Mouse (Mus musculus) testis, postnatal 10 days (tissue): ENCODE measurements around the gene Plcb3.

Source experiments
- DNase-seq: peaks from one replicate; pipeline ENCODE4 v3.0.0; 2021; ENCODE audit warnings: low spot score

The Plcb3 gene

DNA sequence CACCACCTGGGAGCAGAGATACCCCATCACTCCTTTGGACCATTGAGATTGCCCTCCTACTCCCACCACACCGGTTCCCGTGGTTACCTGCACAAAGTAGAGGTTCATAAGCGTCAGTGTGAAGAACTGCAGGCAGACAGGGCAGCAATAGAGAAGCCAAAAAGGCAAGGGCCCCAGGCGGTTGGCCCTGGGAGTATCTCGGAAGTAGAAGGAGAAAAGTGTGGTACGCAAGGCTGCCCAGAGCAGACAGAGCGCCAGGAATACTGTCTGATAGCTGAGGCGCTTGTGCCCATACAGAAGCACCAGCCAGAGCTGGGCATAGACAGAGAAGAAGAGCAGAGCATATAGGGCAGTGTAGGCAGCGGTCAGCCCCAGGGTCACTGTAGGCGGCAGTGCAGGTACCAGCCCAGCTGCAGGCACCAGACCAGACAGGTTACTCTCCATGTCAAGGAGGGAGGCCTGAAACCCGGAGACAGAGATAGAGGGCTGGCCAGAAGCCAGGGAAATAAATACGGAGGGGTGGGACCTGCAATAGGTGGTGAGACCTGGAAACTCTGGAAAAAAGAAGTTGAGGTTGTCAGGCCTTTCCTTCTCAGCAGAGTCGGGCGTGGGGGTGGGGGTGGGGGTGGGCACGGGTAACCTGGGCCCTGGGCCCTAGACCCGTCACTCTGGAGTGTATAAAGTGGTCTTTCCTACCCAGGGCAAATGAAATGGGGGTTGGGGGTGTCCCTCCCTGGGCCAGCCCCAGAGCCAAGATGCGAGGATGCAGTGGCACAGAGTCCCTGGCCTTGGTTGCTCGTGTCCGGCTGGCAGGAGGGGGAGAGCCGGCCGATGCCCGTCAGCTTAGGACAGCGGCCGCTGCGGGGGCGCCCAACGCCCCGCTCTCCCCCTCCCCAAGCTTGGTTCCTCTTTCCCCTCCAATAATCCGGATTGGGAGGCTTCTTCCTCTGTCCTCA lies 35.6 kb downstream of the Plcb3 start:
- DNase-seq = no peak

DNA sequence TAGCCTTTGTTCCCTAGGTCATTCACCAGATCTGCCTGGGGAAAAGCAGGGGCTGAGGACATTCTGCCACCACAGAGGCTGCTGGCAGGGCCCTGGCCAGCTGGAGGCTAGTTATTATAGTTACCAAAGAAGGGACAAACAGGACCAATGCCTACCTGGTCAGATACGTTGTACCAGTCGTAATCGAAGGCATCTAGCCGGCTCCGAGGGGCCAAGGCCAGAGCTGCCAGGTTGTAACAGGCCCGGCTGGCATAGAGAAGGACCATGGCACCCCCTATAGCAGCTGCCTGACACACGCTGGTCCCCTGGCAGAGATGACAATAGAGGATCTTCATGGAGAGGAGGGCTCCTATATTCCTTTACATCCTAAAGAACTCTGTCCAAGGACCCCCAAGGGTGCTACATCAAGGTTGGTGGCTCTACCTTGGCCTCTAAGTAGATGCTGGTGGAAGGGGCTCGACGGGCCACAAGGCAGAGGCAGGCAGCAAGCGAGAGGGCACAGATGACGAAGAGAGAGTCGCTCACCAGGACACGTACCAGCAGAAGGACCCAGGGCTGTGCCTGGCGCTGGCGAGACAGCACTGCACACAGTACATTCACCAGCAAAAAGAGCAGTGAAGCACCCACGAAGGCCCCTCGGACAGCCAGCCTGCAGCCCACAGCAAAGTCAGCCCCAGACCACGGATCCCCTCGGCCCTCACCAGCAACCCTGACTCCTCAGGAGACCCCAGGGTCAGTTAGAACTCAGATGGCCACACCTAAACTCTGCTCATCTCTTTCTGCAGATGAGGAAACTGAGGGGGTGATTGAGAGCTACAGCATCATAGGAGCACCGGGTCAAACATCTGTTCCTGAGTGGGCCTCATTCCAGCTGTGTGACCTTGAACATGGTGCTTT lies 36.9 kb downstream of the Plcb3 start:
- peak; percentile 43 for DNase-seq

- DNase-seq = peak; percentile 46
Measured at GRCm38 (mm10) chr19:6937541-6938465, 38.5 kb downstream of the Plcb3 start.

GRCm38 (mm10) chr19:6936299-6936698 lies 40.0 kb downstream of the Plcb3 start:
- DNase-seq = peak; percentile 54

- DNase-seq = peak; percentile 47
Measured at GRCm38 (mm10) chr19:6934195-6934977, 41.9 kb downstream of the Plcb3 start, which contains the start of gene Kcnk4. Gene Kcnk4 (minus strand): TSS chr19:6934515.

DNA sequence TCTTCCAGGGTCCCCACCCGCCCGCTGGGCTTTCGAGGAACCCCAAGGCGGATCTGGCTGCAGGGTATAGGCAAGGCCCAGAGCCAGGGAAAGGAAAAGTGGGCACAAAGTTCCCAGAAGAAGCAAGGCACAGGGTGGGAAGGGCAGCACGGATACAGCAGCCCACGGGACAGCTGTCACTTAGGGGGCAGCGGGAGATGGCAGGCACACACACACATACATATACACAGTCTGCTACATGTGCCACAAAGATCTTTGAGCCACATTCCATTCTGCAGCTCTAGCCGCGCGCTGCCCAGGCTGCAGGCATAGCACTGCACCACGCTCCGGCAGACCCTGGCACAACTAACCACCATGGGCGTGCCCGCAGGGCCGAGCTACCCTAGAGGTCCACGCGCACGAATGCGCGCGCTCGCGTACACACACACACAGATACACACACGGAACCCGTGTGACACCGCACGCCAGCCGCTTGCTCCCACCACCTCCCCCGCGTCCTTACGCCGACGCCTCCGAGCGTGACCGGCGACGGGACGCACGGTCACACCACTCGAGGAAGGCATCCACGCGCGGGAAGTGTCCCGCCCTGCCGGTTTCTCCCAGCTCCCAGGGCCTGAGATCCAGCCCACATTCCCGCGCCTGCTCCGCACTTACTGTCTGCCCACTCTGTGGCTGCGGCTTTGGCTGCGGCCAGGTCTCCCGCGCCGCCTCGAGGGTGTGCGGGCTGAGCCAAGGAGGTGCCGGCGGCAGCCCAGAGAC lies 42.7 kb downstream of the Plcb3 start:
- peak; percentile 48 for DNase-seq

DNA sequence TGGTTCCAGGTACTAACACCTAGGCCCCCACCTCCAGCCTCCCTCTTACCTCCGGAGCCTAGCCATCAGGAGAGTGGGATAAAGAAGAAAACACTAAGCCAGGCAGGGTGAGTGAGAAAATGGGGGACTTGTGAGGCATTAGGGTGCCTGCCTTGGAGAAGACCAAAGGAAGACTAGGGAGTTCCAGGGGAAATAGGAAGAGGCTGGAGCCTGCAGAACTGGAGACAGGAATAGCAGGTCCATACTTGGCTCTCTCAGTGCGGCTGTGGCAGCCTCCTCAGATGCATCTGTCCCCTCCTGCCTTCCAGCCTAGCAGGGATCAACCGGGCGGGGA lies 43.2 kb downstream of the Plcb3 start:
- no peak for DNase-seq

- no peak for DNase-seq
Measured at GRCm38 (mm10) chr19:6932018-6932417, 44.3 kb downstream of the Plcb3 start.

DNA sequence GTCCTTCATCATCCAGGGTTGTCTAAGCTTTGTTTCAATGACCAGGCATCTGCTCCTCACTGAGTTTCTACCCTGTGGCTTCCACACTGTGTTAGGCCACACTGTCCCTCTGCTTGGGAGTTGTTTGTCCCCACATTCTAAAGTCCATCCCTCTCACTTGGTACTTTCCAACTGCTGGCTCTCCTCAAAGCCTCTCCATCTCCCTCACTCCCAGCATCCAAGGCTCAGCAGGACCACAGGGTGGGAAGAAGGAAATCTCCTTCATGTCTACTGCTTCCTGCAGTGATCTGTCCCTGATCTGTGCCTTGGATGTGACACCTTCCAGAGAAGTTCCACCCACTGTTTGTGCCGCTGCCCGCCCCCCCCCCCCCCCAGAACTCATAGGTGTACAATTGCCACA lies 45.3 kb downstream of the Plcb3 start:
- DNase-seq = no peak

DNA sequence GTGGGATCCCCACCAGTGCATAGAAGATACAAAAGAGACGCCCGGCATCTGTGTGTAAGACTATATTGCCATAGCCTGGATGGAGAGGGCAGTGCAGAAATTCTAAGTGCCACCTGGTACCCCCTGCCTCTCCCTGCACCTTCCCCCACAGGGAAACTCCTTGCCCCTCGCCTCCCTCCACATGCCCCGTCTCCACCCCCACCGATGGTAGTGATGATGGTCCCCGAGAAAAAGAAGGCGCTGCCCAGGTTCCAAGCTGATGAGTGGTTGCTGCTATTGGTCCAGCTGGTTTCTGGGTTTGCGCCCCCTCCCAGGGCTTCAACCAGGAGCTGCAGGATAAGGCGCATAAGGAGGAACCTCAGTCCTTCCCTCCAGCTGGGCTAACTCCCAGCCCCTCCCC lies 48.2 kb downstream of the Plcb3 start:
- DNase-seq = peak; percentile 38

DNA sequence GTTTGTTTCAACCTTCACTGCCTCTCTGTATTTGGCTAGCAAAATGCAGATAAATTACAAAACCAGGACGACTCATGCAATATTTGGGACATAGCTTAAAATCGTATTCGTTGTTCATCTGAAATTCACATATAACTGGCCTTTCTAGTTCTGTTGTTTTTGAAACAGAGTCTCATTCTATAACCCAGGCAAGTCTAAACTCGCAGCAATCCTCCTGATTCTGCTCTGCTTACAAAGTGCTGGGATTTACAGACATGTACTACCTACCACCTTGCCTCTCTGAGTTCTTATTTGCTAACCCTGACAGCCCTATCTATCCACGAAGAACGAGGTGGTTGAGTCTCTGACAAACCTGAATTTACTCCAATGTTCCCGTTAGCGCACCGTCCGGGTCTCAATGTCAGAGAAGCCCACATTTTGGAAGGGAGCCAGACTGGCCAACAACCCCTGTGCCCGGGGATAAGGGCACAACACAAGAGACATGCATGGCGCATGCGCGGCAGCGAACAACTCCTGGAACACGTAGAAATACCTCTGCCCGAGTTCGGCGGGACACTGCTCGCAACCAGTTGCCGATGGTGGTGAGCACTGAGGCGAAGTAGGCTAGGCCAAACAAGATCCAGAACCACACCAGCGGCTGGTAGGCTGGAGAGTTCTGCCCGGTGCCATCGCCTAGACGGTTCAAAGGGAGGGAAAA lies 49.6 kb downstream of the Plcb3 start:
- peak; percentile 58 for DNase-seq

- DNase-seq = peak; percentile 52
Measured at GRCm38 (mm10) chr19:6925611-6926329, 50.5 kb downstream of the Plcb3 start.

DNA sequence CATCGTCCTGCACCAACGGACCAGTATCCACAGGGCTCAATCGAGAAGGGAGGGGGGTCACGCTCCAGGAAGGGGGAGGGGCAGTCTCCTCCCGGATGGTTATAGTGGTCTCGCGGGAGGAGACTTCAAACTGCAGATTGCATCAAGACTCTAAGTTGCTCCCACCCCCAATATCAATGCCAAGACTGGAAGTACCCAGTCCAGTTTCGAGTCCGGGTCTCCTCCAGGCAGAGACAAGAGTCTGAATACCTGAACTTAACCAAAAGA lies 51.0 kb downstream of the Plcb3 start, which contains the start of gene Catsperz:
TSS of gene Catsperz (minus strand) at position 74 of the 267 bp plus-strand sequence.
- DNase-seq = peak; percentile 51

GRCm38 (mm10) chr19:6924461-6925306 lies 51.6 kb downstream of the Plcb3 start:
- DNase-seq = peak; percentile 93

DNA sequence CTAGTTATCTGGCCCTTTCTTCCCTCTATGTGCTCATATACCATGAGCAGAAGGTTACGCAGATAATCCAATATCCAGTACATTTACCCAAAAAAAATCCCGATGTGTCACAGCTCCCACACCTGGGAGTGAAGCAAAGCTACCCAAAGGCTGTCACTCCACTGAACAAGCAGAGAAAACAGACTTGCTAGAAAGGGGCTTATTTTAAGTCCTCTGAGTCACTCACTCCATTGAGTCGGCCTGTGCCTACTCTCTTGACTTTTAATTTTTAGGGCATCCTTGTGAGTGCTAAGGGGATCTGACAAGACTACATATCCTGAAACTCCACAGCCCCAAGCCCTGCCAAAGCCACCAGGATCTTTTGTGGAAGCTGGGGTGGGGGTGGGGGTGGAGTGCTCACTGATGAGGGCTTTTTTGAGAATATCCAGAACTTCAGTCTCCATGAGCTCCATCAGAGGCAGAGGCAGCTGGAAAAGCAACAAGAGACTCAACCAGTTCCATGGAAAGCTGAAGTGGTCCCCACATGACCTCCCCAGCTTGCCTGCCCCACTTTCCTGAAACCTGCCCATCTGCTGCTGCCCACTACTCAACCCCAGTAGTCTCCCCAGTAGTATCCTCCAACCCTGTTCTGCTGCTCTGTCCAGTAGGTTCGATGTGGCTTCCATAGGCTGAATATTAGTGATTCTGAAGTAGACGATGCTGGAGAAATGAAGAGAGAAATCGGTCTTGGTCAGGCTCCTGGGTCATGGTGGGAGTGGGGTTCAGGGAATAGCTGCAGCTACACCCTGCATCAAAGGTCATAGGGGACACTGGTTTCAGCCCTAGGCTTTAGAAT lies 53.2 kb downstream of the Plcb3 start:
- DNase-seq = no peak

- peak; percentile 100 for DNase-seq
Measured at GRCm38 (mm10) chr19:6921647-6922567, 54.4 kb downstream of the Plcb3 start, which contains the start of gene Esrra. Gene Esrra (minus strand): TSS chr19:6921813.
